Comparison of ENCODE assay signal across 22 mouse cellular contexts in genomic region chr14:118375641-118376040, GRCm38 (mm10).
DNase-seq lines count a peak whose midpoint lies in the region; ATAC-seq and TF ChIP-seq lines count a peak whose summit lies in the region.
"Had no signal": no experiment of that assay in that cellular context is flagged by ENCODE, and none has a peak within 500 bp of the region (broad histone marks: within the 10 kb centered on the region; RNA-seq: fewer than 3 reads in every experiment).

No protein-coding gene starts in this region.

- H3K9ac ChIP-seq in midbrain, embryonic 11.5 days (ENCODE audit: low read length) = no peak overlapping the region
- H3K9ac ChIP-seq in midbrain, postnatal 0 days (replicated peaks; ENCODE audit: low read length, poor library complexity, severe bottlenecking) = no peak overlapping the region

- 95% methylated on average over 12 of the region's 12 CpGs for WGBS in midbrain, embryonic 11.5 days
- WGBS in midbrain, postnatal 0 days = 94% methylated on average over 12 of the region's 12 CpGs
- WGBS in embryonic facial prominence, embryonic 10.5 days = 96% methylated on average over 12 of the region's 12 CpGs

- H3K4me2 ChIP-seq in midbrain, embryonic 11.5 days = no peak overlapping the region
- no peak overlapping the region for H3K4me2 ChIP-seq in midbrain, postnatal 0 days (ENCODE audit: low read depth, low read length, poor library complexity, severe bottlenecking)

- no peak for TF ChIP-seq POLR2A in testis, adult 2 months (IDR thresholded peaks at IDR 0.05; ENCODE audit: control insufficient read depth, low read depth, low read length)

- peaks cover 9% of the 10 kb centered on the region; the same call in 1 of the 2 replicates for H3K4me1 ChIP-seq in midbrain, embryonic 11.5 days (ENCODE audit: control insufficient read depth, insufficient read depth, low read length)
- no peaks in the 10 kb centered on the region for H3K4me1 ChIP-seq in midbrain, postnatal 0 days (ENCODE audit: insufficient read depth, low read length)
- peaks cover 6% of the 10 kb centered on the region; the same call in 1 of the 2 replicates for H3K4me1 ChIP-seq in testis, adult 2 months (ENCODE audit: control insufficient read depth, insufficient read depth, low read length)
- no peaks in the 10 kb centered on the region for H3K4me1 ChIP-seq in embryonic facial prominence, embryonic 10.5 days

- DNase-seq in heart, adult 11 months = peak; percentile 81
- DNase-seq in heart, adult 8-10 months (ENCODE audit: low spot score) = no peak
- peak; percentile 64 for DNase-seq in midbrain, embryonic 11.5 days (ENCODE audit: low spot score, missing footprints)
- no peak for DNase-seq in midbrain, postnatal 0 days (ENCODE audit: low spot score)
- no peak for DNase-seq in testis, postnatal 14 days (ENCODE audit: low spot score)
- peak; percentile 5 for DNase-seq in embryonic facial prominence, embryonic 10.5 days (ENCODE audit: low spot score)
- DNase-seq in kidney, postnatal 14 days = no peak
- DNase-seq: adrenal gland, adult 2 months; adrenal gland, adult 8-10 months; adrenal gland, postnatal 10 days; adrenal gland, postnatal 14 days; adrenal gland, postnatal 25 days; adrenal gland, postnatal 36 days; B cell, adult 2 months; cerebellum, adult 11 months; cerebellum, adult 11-12 months had no signal

- H3K9me3 ChIP-seq in midbrain, embryonic 11.5 days (ENCODE audit: control insufficient read depth, low read length) = no peaks in the 10 kb centered on the region
- H3K9me3 ChIP-seq in midbrain, postnatal 0 days (ENCODE audit: low read length) = no peaks in the 10 kb centered on the region
- no peaks in the 10 kb centered on the region for H3K9me3 ChIP-seq in embryonic facial prominence, embryonic 10.5 days
- H3K9me3 ChIP-seq: G1E had no signal

- no peak for TF ChIP-seq CTCF in midbrain, postnatal 0 days (IDR thresholded peaks at IDR 0.05)
- no peak for TF ChIP-seq CTCF in testis, adult 2 months (IDR thresholded peaks at IDR 0.05; ENCODE audit: control insufficient read depth, insufficient read depth, insufficient replicate concordance, low read depth, low read length)

- H3K27ac ChIP-seq in midbrain, embryonic 11.5 days (ENCODE audit: low read depth, low read length) = no peak overlapping the region
- H3K27ac ChIP-seq in midbrain, postnatal 0 days (ENCODE audit: low read depth, low read length) = no peak overlapping the region
- H3K27ac ChIP-seq in testis, adult 2 months (ENCODE audit: control insufficient read depth, insufficient read depth, low read depth, low read length) = no peak overlapping the region
- no peak overlapping the region for H3K27ac ChIP-seq in embryonic facial prominence, embryonic 10.5 days (replicated peaks)

- ATAC-seq in midbrain, embryonic 11.5 days (ENCODE audit: low FRiP score) = no peak
- no peak for ATAC-seq in midbrain, postnatal 0 days (ENCODE audit: low FRiP score)
- ATAC-seq: activated CD4-positive, CD25-positive, alpha-beta regulatory T cell, adult 4 months; CD4-positive, CD25-positive, alpha-beta regulatory T cell, adult 4 months; Patski had no signal

- H3K36me3 ChIP-seq in midbrain, embryonic 11.5 days (ENCODE audit: control insufficient read depth, insufficient read depth, low read length) = no peaks in the 10 kb centered on the region
- H3K36me3 ChIP-seq in midbrain, postnatal 0 days (ENCODE audit: insufficient read depth, low read length) = no peaks in the 10 kb centered on the region
- no peaks in the 10 kb centered on the region for H3K36me3 ChIP-seq in testis, adult 2 months (ENCODE audit: control insufficient read depth, insufficient read depth, low read length)
- no peaks in the 10 kb centered on the region for H3K36me3 ChIP-seq in embryonic facial prominence, embryonic 10.5 days (replicated peaks)
- H3K36me3 ChIP-seq: G1E had no signal

- no peaks in the 10 kb centered on the region for H3K27me3 ChIP-seq in midbrain, embryonic 11.5 days (ENCODE audit: control insufficient read depth, insufficient read depth, low read length)
- H3K27me3 ChIP-seq in midbrain, postnatal 0 days (ENCODE audit: insufficient read depth, low read length) = no peaks in the 10 kb centered on the region
- H3K27me3 ChIP-seq in testis, adult 2 months (ENCODE audit: control insufficient read depth, insufficient read depth, low read length) = no peaks in the 10 kb centered on the region
- peaks cover 31% of the 10 kb centered on the region for H3K27me3 ChIP-seq in embryonic facial prominence, embryonic 10.5 days (replicated peaks; ENCODE audit: low read depth, poor library complexity, severe bottlenecking)
- H3K27me3 ChIP-seq: CH12.LX had no signal

- H3K4me3 ChIP-seq in midbrain, embryonic 11.5 days (ENCODE audit: low read depth, low read length) = no peak overlapping the region
- no peak overlapping the region for H3K4me3 ChIP-seq in midbrain, postnatal 0 days (ENCODE audit: low read depth, low read length)
- H3K4me3 ChIP-seq in testis, adult 2 months (ENCODE audit: control insufficient read depth, low read depth, low read length) = peak overlapping the region; percentile 45
- H3K4me3 ChIP-seq in embryonic facial prominence, embryonic 10.5 days = no peak overlapping the region

Comparison
In these comparisons a context has a peak if more than half of its experiments do, and no peak if none do; other contexts are left out.
1. DNase-seq: peak in heart, adult 11 months (single experiment), midbrain, embryonic 11.5 days (single experiment) and embryonic facial prominence, embryonic 10.5 days (single experiment); none in heart, adult 8-10 months (single experiment), midbrain, postnatal 0 days (single experiment), testis, postnatal 14 days (single experiment) and kidney, postnatal 14 days (single experiment).